Mouse (Mus musculus): ENCODE measurements around the gene Hdac5. TPM values are rescaled to one million over a fixed set of nuclear protein-coding genes. Genes with fewer than 3 reads are reported as not detected.
A peak's percentile ranks its signal among the peaks of the same experiment; 100 is the strongest.

The Hdac5 gene
- polyA plus RNA-seq, 1 experiment from 2014 or later = 54.3 TPM

DNA sequence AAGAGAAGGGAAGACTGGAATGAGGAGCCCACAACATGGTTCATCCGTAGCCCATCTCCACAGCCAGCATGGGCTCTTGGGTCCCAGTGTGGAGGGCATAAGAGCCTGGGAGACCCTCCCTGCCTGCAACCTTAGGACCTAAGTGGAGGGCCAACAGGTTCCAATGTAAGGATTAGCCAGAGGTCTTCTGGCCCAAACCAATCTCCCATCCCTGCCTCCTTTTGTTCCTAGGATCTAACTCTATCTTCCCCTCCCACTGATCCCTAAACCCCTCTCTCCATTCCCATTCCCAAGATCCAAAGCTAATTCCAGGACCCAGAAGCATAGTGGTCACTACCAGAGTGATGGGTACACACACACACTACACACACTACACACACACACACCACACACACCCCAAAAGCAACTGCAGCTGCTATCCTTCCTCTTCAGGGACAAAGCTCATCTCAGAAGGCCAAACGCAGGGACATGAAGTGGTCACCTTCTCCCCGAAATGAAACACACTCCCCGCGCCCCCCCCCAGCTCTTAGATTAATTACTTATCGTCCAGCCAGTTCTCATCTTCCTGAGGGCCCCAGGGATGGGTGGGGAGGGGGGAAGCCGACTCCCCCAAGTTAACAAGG is 1.2 kb downstream of the Hdac5 start:
- no peaks in the 10 kb centered on the region for H3K9me3 ChIP-seq
- H3K9ac ChIP-seq = peak overlapping the region; percentile 83
- H3K4me3 ChIP-seq (replicated peaks) = peak overlapping the region; percentile 86
- peak overlapping the region; percentile 90 for H3K4me2 ChIP-seq (replicated peaks)
- no peak for ATAC-seq
- no peaks in the 10 kb centered on the region for H3K36me3 ChIP-seq
- H3K4me1 ChIP-seq (replicated peaks) = peaks cover 58% of the 10 kb centered on the region
- WGBS = 15% methylated on average over 7 of the region's 7 CpGs
- no peaks in the 10 kb centered on the region for H3K27me3 ChIP-seq (replicated peaks)
- H3K27ac ChIP-seq = peak overlapping the region; percentile 62

DNA sequence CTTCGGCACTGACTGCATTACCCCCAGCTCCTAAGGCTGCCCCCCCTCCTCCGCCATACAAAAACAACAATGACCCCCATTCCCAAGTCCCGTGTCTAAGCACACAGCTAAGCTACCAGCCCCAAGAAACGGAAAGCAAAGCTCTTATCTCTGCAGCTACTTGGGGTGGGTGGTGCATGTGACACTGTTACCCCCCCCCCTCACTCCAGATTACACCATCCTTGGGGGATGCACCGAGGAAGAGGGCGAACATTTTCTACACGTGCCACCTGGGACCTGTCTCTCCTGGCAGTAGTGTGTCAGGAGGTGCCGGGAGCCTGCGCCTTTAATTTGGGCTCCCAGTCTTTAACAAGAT is 1.8 kb downstream of the Hdac5 start:
- Histone ChIP-seq H3K27me3 (replicated peaks) (no peaks in the 10 kb centered on the region), H3K4me3 (replicated peaks) (peak overlapping the region; percentile 86), H3K4me1 (replicated peaks) (peaks cover 63% of the 10 kb centered on the region), H3K36me3 (no peaks in the 10 kb centered on the region), H3K4me2 (replicated peaks) (peak overlapping the region; percentile 90), H3K27ac (peak overlapping the region; percentile 62), H3K9me3 (no peaks in the 10 kb centered on the region), H3K9ac (peak overlapping the region; percentile 6; the same call in 1 of the 2 replicates)
- WGBS = 20% methylated on average over 9 of the region's 9 CpGs
- no peak for ATAC-seq

DNA sequence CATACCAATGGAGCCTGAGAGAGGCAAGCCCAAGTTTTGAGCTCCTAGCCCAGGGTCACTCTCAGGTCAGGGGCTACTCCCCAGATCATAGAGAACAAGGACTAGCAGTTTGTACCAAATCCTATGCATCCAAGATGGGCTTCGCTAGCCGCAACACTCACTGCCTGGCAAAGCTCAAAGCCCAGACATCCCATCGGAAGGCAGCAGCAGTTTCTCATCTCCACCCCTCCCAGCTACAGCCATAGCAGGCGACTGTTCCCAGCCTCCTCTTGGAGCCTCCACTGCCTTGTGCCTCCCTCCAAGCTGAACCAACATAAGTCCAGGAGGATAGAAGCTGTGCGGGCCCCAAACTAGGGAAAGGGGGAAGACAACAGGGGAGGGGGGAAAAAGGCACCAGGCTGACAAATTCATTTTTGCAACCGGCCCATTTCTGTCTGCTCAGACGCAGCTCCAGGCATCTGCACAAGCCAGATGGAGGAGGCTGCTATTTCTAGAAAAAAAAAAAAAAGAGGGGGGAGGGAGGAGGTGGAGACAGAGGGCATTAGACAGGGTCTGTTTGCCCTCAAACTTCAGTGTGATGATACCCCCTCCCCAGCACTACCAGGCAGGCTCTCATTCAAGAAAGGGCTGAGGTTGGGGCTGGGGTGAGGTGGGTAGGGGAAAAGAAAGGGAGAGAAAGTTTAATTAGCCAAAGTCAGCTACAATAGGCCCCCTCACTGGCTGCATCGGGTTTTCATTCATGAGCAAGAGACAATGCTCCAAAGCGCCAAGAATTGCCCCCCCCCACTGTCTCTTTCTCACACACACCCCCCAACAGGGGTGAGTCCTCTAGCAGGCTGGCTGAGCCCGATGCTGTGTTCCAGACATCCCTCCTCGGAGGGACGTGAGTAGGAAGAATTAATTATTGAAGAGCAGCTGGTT is 2.4 kb downstream of the Hdac5 start:
- H3K4me1 ChIP-seq (replicated peaks) = peaks cover 68% of the 10 kb centered on the region
- peak overlapping the region; percentile 86 for H3K4me3 ChIP-seq (replicated peaks)
- H3K27ac ChIP-seq = peak overlapping the region; percentile 67
- no peak for ATAC-seq
- no peaks in the 10 kb centered on the region for H3K9me3 ChIP-seq
- no peaks in the 10 kb centered on the region for H3K27me3 ChIP-seq (replicated peaks)
- peak overlapping the region; percentile 90 for H3K4me2 ChIP-seq (replicated peaks)
- 0 out of 2 replicates have a peak overlapping the region, but pooled peaks have one; percentile 6 for H3K9ac ChIP-seq
- H3K36me3 ChIP-seq = no peaks in the 10 kb centered on the region
- WGBS = 23% methylated on average over 12 of the region's 12 CpGs

DNA sequence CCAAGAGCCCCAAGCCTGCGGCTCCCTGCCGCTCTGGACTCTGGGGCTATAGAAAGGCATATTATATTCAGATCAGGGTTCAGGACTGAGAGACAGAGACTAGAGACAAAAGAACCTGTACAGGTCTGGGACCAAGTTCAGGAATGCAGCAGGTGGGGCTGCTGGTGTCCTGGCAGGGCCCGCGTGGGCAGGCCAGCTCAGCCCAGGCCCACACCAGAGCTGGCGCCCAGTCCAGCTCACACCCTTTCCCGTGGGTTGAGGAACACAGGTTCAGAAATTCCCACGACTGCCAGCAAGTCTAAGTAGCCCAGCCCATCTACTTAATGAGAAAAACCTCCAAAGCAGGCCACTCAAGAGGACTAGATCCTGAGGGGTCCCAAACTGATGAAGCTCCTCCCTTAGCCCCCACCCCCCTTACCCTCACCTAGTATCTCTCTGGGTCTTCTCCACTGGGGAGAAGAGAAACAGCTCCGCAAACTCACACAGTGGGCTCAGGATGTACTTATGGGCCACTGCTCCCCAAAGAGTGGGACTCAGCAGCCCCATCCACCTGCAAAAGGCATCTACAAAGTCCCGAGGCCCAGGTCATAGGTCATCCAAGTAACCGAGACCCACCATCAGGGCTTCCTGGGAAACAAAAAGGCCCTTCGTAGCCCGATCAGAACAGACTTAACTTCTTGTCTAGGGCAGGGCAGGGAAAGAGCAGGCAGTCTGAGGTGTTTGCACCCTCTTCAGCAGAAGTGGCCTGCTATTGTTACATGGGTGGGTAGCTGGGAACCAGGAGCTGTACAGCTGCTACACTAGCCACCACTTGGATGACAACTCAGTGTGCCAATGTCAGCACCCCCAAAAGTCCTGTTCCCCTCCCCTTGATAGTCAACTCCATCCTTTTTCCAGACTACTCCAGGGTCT is 3.6 kb downstream of the Hdac5 start:
- Histone ChIP-seq H3K9ac (no peak overlapping the region), H3K9me3 (no peaks in the 10 kb centered on the region), H3K4me2 (replicated peaks) (peak overlapping the region; percentile 90; the same call in 1 of the 2 replicates), H3K27me3 (replicated peaks) (no peaks in the 10 kb centered on the region), H3K4me3 (replicated peaks) (no peak overlapping the region), H3K4me1 (replicated peaks) (peaks cover 77% of the 10 kb centered on the region), H3K27ac (no peak overlapping the region), H3K36me3 (no peaks in the 10 kb centered on the region)
- WGBS = 75% methylated on average over 12 of the region's 12 CpGs
- no peak for ATAC-seq

DNA sequence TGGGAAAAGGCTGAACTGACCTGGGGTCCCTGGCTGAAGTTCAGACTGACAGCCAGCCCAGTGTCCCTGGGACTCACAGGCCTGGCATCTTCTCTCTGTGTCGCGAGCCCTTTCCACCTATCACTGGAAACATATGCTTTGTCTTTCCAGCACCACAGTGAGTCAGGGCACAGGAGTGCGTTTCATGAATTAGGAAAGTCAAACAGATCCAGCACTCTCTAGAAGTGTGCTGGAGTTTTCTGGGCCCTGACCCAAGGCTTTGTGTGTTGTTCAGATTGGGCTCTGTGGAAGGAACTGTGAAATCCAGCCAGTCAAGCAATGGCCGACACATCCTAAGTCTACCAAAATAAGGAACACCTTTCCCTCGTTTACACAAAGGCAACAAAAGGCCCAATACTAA is 4.7 kb downstream of the Hdac5 start:
- ATAC-seq = no peak
- H3K36me3 ChIP-seq = no peaks in the 10 kb centered on the region
- no peak overlapping the region for H3K27ac ChIP-seq
- peak overlapping the region; percentile 50 for H3K4me2 ChIP-seq (replicated peaks)
- H3K27me3 ChIP-seq (replicated peaks) = no peaks in the 10 kb centered on the region
- 0 out of 2 replicates have a peak overlapping the region, but pooled peaks have one; percentile 1 for H3K9ac ChIP-seq
- no peaks in the 10 kb centered on the region for H3K9me3 ChIP-seq
- WGBS = 68% methylated on average over 5 of the region's 5 CpGs
- no peak overlapping the region for H3K4me3 ChIP-seq (replicated peaks)
- H3K4me1 ChIP-seq (replicated peaks) = peaks cover 76% of the 10 kb centered on the region

DNA sequence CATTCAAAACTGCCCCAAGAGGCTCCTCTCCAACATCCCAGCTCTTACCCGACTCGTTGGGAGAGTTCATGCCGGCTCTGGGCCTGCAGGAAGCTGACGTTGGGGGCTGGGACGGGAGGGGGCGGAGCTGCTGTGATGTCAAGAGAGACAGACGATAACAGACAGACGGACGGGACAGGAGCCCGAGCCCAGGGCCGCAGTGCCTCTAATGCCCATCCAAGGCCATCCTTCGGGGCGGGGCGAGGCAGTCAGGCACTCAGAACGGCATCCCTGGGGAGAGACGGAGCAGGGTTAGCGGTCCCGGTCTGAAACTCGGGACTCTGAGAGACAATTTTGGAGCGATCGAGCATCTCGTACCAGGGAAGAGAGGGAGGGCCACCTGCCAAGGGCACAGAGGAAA is 5.3 kb downstream of the Hdac5 start:
- peaks cover 82% of the 10 kb centered on the region for H3K4me1 ChIP-seq (replicated peaks)
- ATAC-seq = no peak
- H3K27me3 ChIP-seq (replicated peaks) = no peaks in the 10 kb centered on the region
- WGBS = 16% methylated on average over 22 of the region's 22 CpGs
- H3K36me3 ChIP-seq = no peaks in the 10 kb centered on the region
- H3K4me2 ChIP-seq (replicated peaks) = peak overlapping the region; percentile 50
- no peak overlapping the region for H3K4me3 ChIP-seq (replicated peaks)
- H3K27ac ChIP-seq = no peak overlapping the region
- H3K9ac ChIP-seq = 0 out of 2 replicates have a peak overlapping the region, but pooled peaks have one; percentile 1
- no peaks in the 10 kb centered on the region for H3K9me3 ChIP-seq

DNA sequence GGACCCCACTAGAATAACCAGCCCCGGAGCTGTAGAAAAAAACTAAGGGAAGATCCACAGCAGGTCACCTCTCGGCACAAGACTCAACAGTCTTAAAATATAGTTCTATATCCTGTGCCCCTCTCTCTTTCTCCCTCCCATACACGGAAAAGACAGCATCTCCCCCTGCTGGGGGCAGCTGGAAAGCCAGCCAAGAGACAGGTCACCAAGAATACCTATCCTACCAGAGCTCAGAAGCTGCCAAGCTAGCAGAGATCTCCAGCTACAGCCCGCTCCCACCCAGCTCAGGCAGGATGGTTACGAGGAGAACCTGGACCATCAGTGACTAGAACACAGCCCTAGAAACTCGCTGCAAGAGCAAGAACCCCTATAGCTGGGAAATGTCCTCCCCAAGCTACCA is 6.8 kb downstream of the Hdac5 start:
- Histone ChIP-seq H3K9ac (0 out of 2 replicates have a peak overlapping the region, but pooled peaks have one; percentile 24), H3K36me3 (no peaks in the 10 kb centered on the region), H3K4me3 (replicated peaks) (no peak overlapping the region), H3K9me3 (no peaks in the 10 kb centered on the region), H3K27ac (no peak overlapping the region), H3K27me3 (replicated peaks) (no peaks in the 10 kb centered on the region), H3K4me1 (replicated peaks) (peaks cover 84% of the 10 kb centered on the region), H3K4me2 (replicated peaks) (no peak overlapping the region)
- ATAC-seq = no peak
- WGBS = 29% methylated on average over 6 of the region's 6 CpGs

DNA sequence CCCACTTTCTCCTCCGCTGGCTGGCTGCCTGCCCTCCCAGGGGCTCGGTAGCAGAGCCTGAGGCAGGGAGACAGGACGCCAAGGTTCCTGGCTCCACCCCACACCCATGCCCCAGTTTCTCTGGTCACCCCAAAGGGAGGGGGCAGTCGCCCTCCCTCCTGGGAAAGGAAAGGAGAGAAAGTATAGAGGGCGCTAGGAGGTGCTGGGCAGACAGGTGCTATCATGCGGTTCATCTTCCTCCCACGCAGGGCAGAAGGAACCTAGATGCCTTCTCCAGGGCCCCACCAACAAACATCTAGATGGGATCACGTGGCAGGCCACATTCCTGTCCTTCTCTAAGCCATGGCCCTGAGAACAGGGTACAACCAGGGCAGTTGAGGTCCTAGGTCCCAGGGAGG is 8.0 kb downstream of the Hdac5 start:
- 68% methylated on average over 8 of the region's 8 CpGs for WGBS
- H3K9ac ChIP-seq = no peak overlapping the region
- H3K4me1 ChIP-seq (replicated peaks) = peaks cover 86% of the 10 kb centered on the region
- H3K27me3 ChIP-seq (replicated peaks) = no peaks in the 10 kb centered on the region
- no peak overlapping the region for H3K4me2 ChIP-seq (replicated peaks)
- H3K4me3 ChIP-seq (replicated peaks) = no peak overlapping the region
- ATAC-seq = no peak
- no peak overlapping the region for H3K27ac ChIP-seq
- no peaks in the 10 kb centered on the region for H3K9me3 ChIP-seq
- no peaks in the 10 kb centered on the region for H3K36me3 ChIP-seq

DNA sequence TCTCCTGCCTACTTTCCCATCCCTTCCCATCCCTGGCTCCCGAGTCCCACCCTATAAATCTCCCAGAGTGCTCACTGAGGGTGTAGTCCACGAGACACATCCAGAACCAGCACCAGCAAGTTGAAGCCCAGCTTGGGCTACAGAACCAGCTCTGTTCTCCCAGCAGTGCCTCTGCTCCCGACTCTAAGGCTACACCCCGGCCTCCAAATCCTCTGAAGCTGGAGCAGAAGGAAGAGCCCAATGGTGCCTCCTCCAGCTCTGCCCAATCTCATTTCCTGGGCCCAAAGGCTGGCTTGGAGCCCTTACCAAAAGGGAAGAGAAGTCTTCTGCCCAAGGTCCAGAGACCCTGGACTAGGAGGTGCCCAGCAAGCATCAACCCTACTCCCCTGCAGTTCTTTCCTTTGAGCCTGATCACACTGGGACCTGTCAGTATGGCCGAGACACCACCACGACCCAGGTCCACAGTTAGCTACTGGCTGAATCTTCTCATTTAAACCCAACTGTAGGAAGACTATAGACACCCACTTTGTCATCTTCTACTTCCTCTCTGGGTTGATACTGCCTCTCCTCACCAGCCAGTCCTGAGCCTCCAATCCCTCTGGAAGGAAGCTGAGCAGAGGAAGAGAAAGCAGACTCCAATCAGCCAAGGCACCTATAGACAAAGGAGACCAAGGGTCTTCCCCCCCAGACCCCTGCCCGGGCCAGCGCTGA is 8.6 kb downstream of the Hdac5 start:
- no peak for ATAC-seq
- Histone ChIP-seq H3K36me3 (no peaks in the 10 kb centered on the region), H3K27me3 (replicated peaks) (no peaks in the 10 kb centered on the region), H3K27ac (no peak overlapping the region), H3K9me3 (no peaks in the 10 kb centered on the region), H3K4me2 (replicated peaks) (no peak overlapping the region), H3K9ac (no peak overlapping the region), H3K4me3 (replicated peaks) (no peak overlapping the region), H3K4me1 (replicated peaks) (peaks cover 86% of the 10 kb centered on the region)
- WGBS = 79% methylated on average over 8 of the region's 8 CpGs

DNA sequence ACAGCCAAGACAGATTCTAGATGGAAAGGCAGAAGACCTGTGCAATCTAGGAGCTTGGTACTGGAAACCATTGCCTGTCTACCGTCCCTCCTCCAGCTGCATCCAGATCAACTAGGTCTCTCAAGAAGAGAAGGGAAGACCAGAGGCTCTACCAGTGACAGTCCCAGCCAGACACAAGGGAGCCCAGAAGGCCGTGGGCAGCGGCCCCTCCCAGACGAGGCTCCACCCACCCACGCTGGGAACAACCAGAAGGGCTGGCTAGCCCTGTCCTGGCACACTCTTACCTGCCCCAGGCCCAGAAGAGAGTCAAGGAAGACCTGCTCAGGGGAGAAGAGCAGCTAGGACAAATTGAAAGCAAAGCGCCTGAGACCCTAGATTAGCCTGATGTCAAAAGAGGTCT is 9.5 kb downstream of the Hdac5 start:
- Histone ChIP-seq H3K27me3 (replicated peaks) (no peaks in the 10 kb centered on the region), H3K27ac (0 out of 2 replicates have a peak overlapping the region, but pooled peaks have one; percentile 92), H3K4me2 (replicated peaks) (no peak overlapping the region), H3K9me3 (no peaks in the 10 kb centered on the region), H3K4me1 (replicated peaks) (peaks cover 87% of the 10 kb centered on the region), H3K4me3 (replicated peaks) (no peak overlapping the region), H3K36me3 (no peaks in the 10 kb centered on the region), H3K9ac (no peak overlapping the region)
- no peak for ATAC-seq
- WGBS = 49% methylated on average over 6 of the region's 6 CpGs

DNA sequence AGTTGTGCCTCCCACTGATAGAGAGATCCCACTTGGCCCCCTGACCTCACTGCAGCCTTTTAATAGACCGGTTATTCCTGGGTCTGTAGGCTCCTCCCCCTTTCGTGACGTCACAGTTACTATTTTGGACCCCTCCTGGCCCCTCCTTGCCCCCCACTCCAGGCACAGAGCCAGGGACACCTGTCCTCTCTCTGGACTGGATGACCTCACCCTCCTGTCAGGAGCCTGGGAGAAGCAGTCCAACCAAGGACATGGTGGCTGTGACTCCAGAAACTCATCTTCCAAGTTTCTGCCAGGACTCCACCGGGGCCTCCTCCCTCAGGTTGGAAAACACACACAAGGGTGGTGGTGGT is 10.0 kb downstream of the Hdac5 start:
- Histone ChIP-seq H3K9ac (no peak overlapping the region), H3K4me2 (replicated peaks) (no peak overlapping the region), H3K27me3 (replicated peaks) (no peaks in the 10 kb centered on the region), H3K9me3 (no peaks in the 10 kb centered on the region), H3K36me3 (no peaks in the 10 kb centered on the region), H3K27ac (peak overlapping the region; percentile 92), H3K4me1 (replicated peaks) (peaks cover 87% of the 10 kb centered on the region), H3K4me3 (replicated peaks) (no peak overlapping the region)
- WGBS = 42% methylated on average over 4 of the region's 4 CpGs
- no peak for ATAC-seq

Data from intestine, embryonic 15.5 days (tissue).